Mouse (Mus musculus) splenic B cell, adult 2 months (primary cell): ENCODE results near the gene Slc7a6os.
A peak's percentile ranks its signal among the peaks of the same experiment; 100 is the strongest.

Experiments used
- DNase-seq: peaks from one replicate; pipeline ENCODE4 v3.0.0-alpha.2; 2011; ENCODE audit warnings: low read depth, low spot score
- H3K27me3 ChIP-seq: 2 replicates; pipeline ENCODE4 v1.6.1; 2012; ENCODE audit warnings: mild to moderate bottlenecking, low read length, moderate library complexity, mixed read lengths; ENCODE audit not compliant: control insufficient read depth, poor library complexity, insufficient read depth, severe bottlenecking
- H3K36me3 ChIP-seq: 2 replicates; pipeline ENCODE4 v1.6.1; 2012; ENCODE audit warnings: mild to moderate bottlenecking, low read length, moderate library complexity, mixed read lengths; ENCODE audit not compliant: control insufficient read depth, poor library complexity, insufficient read depth, severe bottlenecking

Gene Slc7a6os

GRCm38 (mm10) chr8:106165460-106165859 lies 45.3 kb downstream of the Slc7a6os start:
- peak; percentile 83 for DNase-seq
- Histone ChIP-seq H3K27me3 (no peaks in the 10 kb centered on the region), H3K36me3 (peaks cover 8% of the 10 kb centered on the region; the same call in 1 of the 2 replicates)

DNA sequence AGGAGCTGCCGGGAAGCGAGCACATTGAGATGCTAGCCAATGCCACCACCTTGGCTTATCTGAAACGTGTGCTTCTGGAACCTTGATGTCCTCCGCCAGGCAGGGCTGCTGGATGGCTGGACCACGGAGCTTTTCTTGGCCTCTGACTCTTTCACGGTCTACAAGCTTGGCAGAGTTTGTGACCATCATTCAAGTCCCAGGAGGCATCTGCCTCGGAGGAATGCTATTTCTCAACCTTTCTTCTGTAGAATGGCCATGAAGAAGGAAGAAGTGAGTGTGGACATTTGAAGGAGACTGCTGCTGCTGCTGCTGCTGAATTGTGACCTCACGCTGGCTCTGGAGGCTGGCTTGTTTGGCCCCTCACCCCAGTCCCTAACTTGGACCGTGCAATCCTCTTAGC lies 47.5 kb downstream of the Slc7a6os start:
- no peaks in the 10 kb centered on the region for H3K27me3 ChIP-seq
- no peak for DNase-seq
- H3K36me3 ChIP-seq = peaks cover 8% of the 10 kb centered on the region; the same call in 1 of the 2 replicates

- no peaks in the 10 kb centered on the region for H3K27me3 ChIP-seq
These were observed 50.9 kb downstream of the Slc7a6os start for GRCm38 (mm10) chr8:106159876-106160275.

GRCm38 (mm10) chr8:106158381-106158780 lies 52.4 kb downstream of the Slc7a6os start:
- peaks cover 8% of the 10 kb centered on the region; the same call in 1 of the 2 replicates for H3K36me3 ChIP-seq
- DNase-seq = no peak
- no peaks in the 10 kb centered on the region for H3K27me3 ChIP-seq

More at GRCm38 (mm10) chr8:106159876-106160275, 50.9 kb downstream of the Slc7a6os start:
- peaks cover 9% of the 10 kb centered on the region; the same call in 1 of the 2 replicates for H3K36me3 ChIP-seq
- no peak for DNase-seq

DNA sequence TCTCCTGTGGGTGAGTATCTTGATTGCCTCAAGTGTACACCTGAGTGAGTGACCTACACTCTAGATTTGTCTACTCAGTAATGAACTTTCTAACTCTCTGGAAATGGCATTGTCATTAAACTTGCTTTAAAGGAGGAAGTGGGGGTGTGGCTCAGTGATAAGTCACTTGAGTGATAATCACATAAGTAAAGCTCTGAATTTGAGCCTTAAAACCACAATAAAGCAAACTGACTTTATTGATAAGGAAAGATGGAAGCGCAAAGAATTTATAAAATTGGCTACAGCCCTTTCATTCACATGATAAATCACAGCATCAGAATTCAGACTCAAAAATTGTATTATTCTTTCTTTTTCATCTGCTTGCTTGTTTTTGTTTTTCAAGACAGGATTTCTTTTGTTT lies 53.3 kb downstream of the Slc7a6os start:
- no peaks in the 10 kb centered on the region for H3K27me3 ChIP-seq
- peaks cover 6% of the 10 kb centered on the region; the same call in 1 of the 2 replicates for H3K36me3 ChIP-seq

DNA sequence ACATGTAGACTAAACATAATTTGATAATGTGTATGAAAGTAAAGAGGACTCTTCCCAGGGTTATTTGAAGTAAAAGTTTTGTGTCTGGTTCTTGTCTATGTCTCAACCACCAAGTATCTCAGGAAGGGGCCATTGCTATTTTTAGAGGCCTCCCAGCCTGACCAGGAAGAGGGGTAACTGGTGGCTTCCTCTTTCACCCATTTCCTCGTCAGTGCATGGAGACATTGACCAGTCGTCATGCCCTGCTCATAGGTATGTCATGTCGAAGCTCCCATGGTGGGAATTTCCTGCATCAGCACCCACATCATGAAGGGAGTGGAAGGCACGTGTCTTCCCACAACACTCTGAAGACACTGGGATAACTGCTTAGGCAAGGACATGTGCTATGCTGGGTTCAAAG lies 57.9 kb downstream of the Slc7a6os start:
- no peak for DNase-seq
- Histone ChIP-seq H3K27me3 (no peaks in the 10 kb centered on the region), H3K36me3 (peaks cover 3% of the 10 kb centered on the region; the same call in 1 of the 2 replicates)

More for the DNA sequence above, 53.3 kb downstream of the Slc7a6os start:
- DNase-seq = no peak

GRCm38 (mm10) chr8:106151041-106151440 lies 59.7 kb downstream of the Slc7a6os start:
- DNase-seq = no peak
- H3K36me3 ChIP-seq = peaks cover 3% of the 10 kb centered on the region; the same call in 1 of the 2 replicates
- no peaks in the 10 kb centered on the region for H3K27me3 ChIP-seq
